Mouse (Mus musculus) ES-E14 (cell line): ENCODE measurements around the gene H2-DMb1.
A peak's percentile ranks its signal among the peaks of the same experiment; 100 is the strongest.

Experiments used
- CHD2 ChIP-seq: IDR thresholded peaks from 2 replicates; pipeline ENCODE4 v1.6.1; 2014; ENCODE audit warnings: mild to moderate bottlenecking, low read depth, low read length, inconsistent platforms
- HCFC1 ChIP-seq: IDR thresholded peaks from 2 replicates; pipeline ENCODE4 v1.6.1; 2012; ENCODE audit warnings: low read length, inconsistent platforms, borderline replicate concordance; ENCODE audit not compliant: insufficient read depth
- MAFK ChIP-seq: IDR thresholded peaks from 2 replicates; pipeline ENCODE4 v1.6.1; 2014; ENCODE audit warnings: mild to moderate bottlenecking, low read depth, low read length, inconsistent platforms; ENCODE audit not compliant: insufficient read depth
- ZC3H11A ChIP-seq: IDR thresholded peaks from 2 replicates; pipeline ENCODE4 v1.6.1; 2012; ENCODE audit warnings: low read depth, mild to moderate bottlenecking, inconsistent platforms, low read length, borderline replicate concordance

- TF ChIP-seq MAFK = no peak
- TF ChIP-seq ZC3H11A = peak; percentile 59; the same call in 1 of the 2 replicates
- TF ChIP-seq HCFC1 = peak; percentile 66; the same call in 1 of the 2 replicates
- peak; percentile 96 for TF ChIP-seq CHD2
Observed at GRCm38 (mm10) chr17:34135297-34136224, 17.3 kb upstream of the H2-DMb1 start.
